Mouse (Mus musculus) kidney, postnatal 36 days (tissue): ENCODE data around the gene Tmem101.
"Not testable (repeated sequence)": the region's sequence is repeated elsewhere in the genome, so short reads cannot be mapped to it uniquely, and the experiment has no call there.

Experiments used
- DNase-seq, 2 experiments: peaks; one replicate each; pipeline ENCODE4 v3.0.0; 2021 to 2022; ENCODE audit warnings: mixed read lengths in 2 of 2

Gene Tmem101

GRCm38 (mm10) chr11:102156039-102156785 is at the start of gene Tmem101:
Gene Tmem101, minus strand, starts transcription at chr11:102156404.
- peak; percentile 94 to 95 for DNase-seq

- no peak for DNase-seq
These were observed 45.2 kb upstream of the Tmem101 start for GRCm38 (mm10) chr11:102201408-102201821.

- DNase-seq, result peak in 1 of 2 experiments; percentile 37
These were observed 43.7 kb upstream of the Tmem101 start for GRCm38 (mm10) chr11:102199856-102200255.

GRCm38 (mm10) chr11:102198245-102198644 is 42.0 kb upstream of the Tmem101 start:
- DNase-seq, result no peak

- DNase-seq, result no peak
These were observed 40.0 kb upstream of the Tmem101 start for GRCm38 (mm10) chr11:102196018-102196797.

- no peak for DNase-seq
These were observed 37.6 kb upstream of the Tmem101 start for GRCm38 (mm10) chr11:102193657-102194440.

GRCm38 (mm10) chr11:102190848-102191247 is 34.6 kb upstream of the Tmem101 start:
- no peak for DNase-seq

- peak; percentile 96 for DNase-seq
These were observed 33.5 kb upstream of the Tmem101 start, which contains the start of gene G6pc3 for GRCm38 (mm10) chr11:102189461-102190436. Gene G6pc3, plus strand, starts transcription at chr11:102189620.

- no peak for DNase-seq
These were observed 32.8 kb upstream of the Tmem101 start for GRCm38 (mm10) chr11:102188980-102189379.

GRCm38 (mm10) chr11:102186235-102186634 is 30.0 kb upstream of the Tmem101 start:
- peak; percentile 30 to 55 for DNase-seq

GRCm38 (mm10) chr11:102185677-102186076 is 29.5 kb upstream of the Tmem101 start:
- DNase-seq, result no peak

GRCm38 (mm10) chr11:102184646-102185495 is 28.7 kb upstream of the Tmem101 start, which contains the start of gene Lsm12:
Gene Lsm12, minus strand, starts transcription at chr11:102185296.
- DNase-seq, result peak; percentile 95 to 99

GRCm38 (mm10) chr11:102184253-102184645 is 28.0 kb upstream of the Tmem101 start:
- no peak for DNase-seq

GRCm38 (mm10) chr11:102179836-102180235 is 23.6 kb upstream of the Tmem101 start:
- DNase-seq, result no peak

GRCm38 (mm10) chr11:102168689-102169088 is 12.5 kb upstream of the Tmem101 start:
- no peak for DNase-seq

- no peak for DNase-seq
These were observed 11.3 kb upstream of the Tmem101 start for GRCm38 (mm10) chr11:102167539-102167938.

- peak in 1 of 2 experiments; percentile 24 for DNase-seq
These were observed 9.9 kb upstream of the Tmem101 start for GRCm38 (mm10) chr11:102165971-102166722.

GRCm38 (mm10) chr11:102159781-102160180 is 3.6 kb upstream of the Tmem101 start:
- no peak for DNase-seq

- not testable (repeated sequence) for DNase-seq
These were observed 1.8 kb upstream of the Tmem101 start for GRCm38 (mm10) chr11:102158024-102158423.

GRCm38 (mm10) chr11:102156786-102157089 is 534 bp upstream of the Tmem101 start:
- no peak for DNase-seq
